Mouse (Mus musculus): ENCODE data around the gene Gm20388. TPM values are rescaled to one million over a fixed set of nuclear protein-coding genes. Genes with fewer than 3 reads are reported as not detected.

Gm20388 gene
- polyA plus RNA-seq, 1 experiment, result 28.1 TPM

DNA sequence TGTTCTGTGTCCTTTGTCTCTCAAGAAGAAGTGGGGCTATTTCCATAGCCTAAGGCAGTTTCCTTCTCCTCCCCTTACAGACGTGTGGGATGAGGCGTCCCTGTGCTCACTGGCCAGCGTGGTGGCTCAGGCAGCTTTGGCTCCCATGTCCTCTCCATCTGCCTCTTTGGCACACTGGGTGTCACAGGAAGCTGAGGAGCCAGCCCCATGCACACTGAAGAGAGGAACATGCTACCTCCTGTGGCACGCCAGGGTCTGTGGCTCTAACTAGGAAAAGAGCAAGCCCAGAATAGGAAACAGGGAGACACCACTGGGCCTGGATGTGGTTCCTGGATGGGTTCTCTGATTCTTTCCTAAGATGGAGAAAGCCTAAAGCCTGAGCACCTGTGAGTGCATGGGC lies 2138.6 kb downstream of the Gm20388 start:
- Histone ChIP-seq H3K27ac (ENCODE audit: insufficient read depth, low read length) (no peak overlapping the region), H3K27me3 (ENCODE audit: control insufficient read depth, insufficient read depth, low read length, poor library complexity, severe bottlenecking) (no peaks in the 10 kb centered on the region), H3K36me3 (ENCODE audit: control insufficient read depth, insufficient read depth, low read length, poor library complexity, severe bottlenecking) (no peaks in the 10 kb centered on the region), H3K4me1 (ENCODE audit: control insufficient read depth, insufficient read depth, low read length) (no peaks in the 10 kb centered on the region), H3K9me3 (replicated peaks; ENCODE audit: control insufficient read depth, insufficient read depth, low read length, poor library complexity, severe bottlenecking) (no peaks in the 10 kb centered on the region), H3K4me3 (ENCODE audit: low read depth, low read length) (no peak overlapping the region), H3K9ac (ENCODE audit: low read depth, poor library complexity, severe bottlenecking) (no peak overlapping the region)
- no peak for TF ChIP-seq POLR2A (IDR thresholded peaks at IDR 0.05; ENCODE audit: insufficient read depth, low read length)
- no peak for TF ChIP-seq EP300 (IDR thresholded peaks at IDR 0.05; ENCODE audit: insufficient read depth, low read depth, low read length)
- TF ChIP-seq CTCF (IDR thresholded peaks at IDR 0.05; ENCODE audit: low read depth, low read length), result no peak

DNA sequence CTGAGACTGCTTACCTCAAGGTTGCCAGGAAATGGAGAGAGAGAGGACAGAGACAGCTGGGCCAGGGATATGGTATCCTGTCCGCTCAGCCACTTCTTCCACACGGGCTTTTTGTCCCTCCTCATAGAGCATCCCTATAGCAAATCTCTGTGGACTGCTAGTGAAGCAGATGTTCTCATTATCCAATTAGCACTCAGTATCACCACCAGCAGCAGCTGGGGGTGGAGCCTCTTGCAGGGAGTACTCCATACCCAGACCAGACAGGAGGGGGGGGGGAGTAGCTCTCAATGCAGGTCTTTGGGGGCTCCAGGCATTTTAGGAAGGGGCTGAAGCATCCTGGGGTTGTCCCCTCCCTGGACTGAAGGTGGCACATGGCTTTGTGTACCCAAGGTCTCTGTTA lies 2139.3 kb downstream of the Gm20388 start:
- Histone ChIP-seq H3K9me3 (replicated peaks; ENCODE audit: control insufficient read depth, insufficient read depth, low read length, poor library complexity, severe bottlenecking) (no peaks in the 10 kb centered on the region), H3K9ac (ENCODE audit: low read depth, poor library complexity, severe bottlenecking) (no peak overlapping the region), H3K4me3 (ENCODE audit: low read depth, low read length) (no peak overlapping the region), H3K27ac (ENCODE audit: insufficient read depth, low read length) (no peak overlapping the region), H3K4me1 (ENCODE audit: control insufficient read depth, insufficient read depth, low read length) (no peaks in the 10 kb centered on the region), H3K36me3 (ENCODE audit: control insufficient read depth, insufficient read depth, low read length, poor library complexity, severe bottlenecking) (no peaks in the 10 kb centered on the region), H3K27me3 (ENCODE audit: control insufficient read depth, insufficient read depth, low read length, poor library complexity, severe bottlenecking) (no peaks in the 10 kb centered on the region)
- no peak for TF ChIP-seq EP300 (IDR thresholded peaks at IDR 0.05; ENCODE audit: insufficient read depth, low read depth, low read length)
- TF ChIP-seq CTCF (IDR thresholded peaks at IDR 0.05; ENCODE audit: low read depth, low read length), result no peak
- no peak for TF ChIP-seq POLR2A (IDR thresholded peaks at IDR 0.05; ENCODE audit: insufficient read depth, low read length)

DNA sequence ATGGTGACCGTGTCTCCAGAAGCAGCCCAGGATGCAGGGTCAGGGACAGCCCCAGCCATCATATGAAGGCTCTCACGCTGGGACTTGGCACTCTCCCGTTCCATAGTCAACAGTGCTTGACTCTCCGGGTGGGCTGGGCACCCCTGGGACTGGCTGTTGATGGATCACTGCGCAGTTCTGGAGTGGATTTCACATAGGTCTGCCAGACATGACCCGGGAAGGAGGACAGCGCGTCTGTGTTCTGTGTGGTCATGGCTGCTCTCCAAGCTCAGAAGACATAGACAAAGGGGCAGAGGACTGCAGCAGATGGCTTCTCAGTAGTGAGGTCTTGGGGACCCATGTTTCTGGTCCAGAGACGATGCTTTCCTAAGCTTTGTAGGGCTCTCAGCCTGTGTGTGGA lies 2140.0 kb downstream of the Gm20388 start:
- Histone ChIP-seq H3K27me3 (ENCODE audit: control insufficient read depth, insufficient read depth, low read length, poor library complexity, severe bottlenecking) (no peaks in the 10 kb centered on the region), H3K9ac (ENCODE audit: low read depth, poor library complexity, severe bottlenecking) (no peak overlapping the region), H3K36me3 (ENCODE audit: control insufficient read depth, insufficient read depth, low read length, poor library complexity, severe bottlenecking) (no peaks in the 10 kb centered on the region), H3K27ac (ENCODE audit: insufficient read depth, low read length) (no peak overlapping the region), H3K9me3 (replicated peaks; ENCODE audit: control insufficient read depth, insufficient read depth, low read length, poor library complexity, severe bottlenecking) (no peaks in the 10 kb centered on the region), H3K4me1 (ENCODE audit: control insufficient read depth, insufficient read depth, low read length) (peaks cover 2% of the 10 kb centered on the region), H3K4me3 (ENCODE audit: low read depth, low read length) (no peak overlapping the region)
- no peak for TF ChIP-seq EP300 (IDR thresholded peaks at IDR 0.05; ENCODE audit: insufficient read depth, low read depth, low read length)
- TF ChIP-seq CTCF (IDR thresholded peaks at IDR 0.05; ENCODE audit: low read depth, low read length), result no peak
- no peak for TF ChIP-seq POLR2A (IDR thresholded peaks at IDR 0.05; ENCODE audit: insufficient read depth, low read length)

DNA sequence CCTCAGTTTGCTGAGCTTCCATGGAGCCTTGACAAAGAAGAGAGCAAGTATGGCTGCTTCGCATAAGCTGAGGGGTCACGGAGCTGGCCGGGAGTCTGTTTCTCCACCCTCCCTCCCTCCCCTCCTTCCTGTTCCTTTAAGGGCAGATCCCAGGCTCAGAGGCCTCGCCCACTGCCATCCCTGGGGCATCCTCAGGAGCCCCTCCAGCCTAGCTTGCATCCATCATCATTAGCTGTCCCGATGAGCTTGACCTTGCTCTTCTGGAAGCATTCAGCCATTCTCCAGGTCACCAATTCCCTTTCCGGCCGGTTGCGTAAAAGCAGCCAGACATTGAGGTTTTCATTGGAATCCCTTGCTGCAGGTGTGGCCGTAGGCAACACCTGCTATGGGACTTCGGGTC lies 2144.7 kb downstream of the Gm20388 start:
- Histone ChIP-seq H3K9ac (ENCODE audit: low read depth, poor library complexity, severe bottlenecking) (no peak overlapping the region), H3K36me3 (ENCODE audit: control insufficient read depth, insufficient read depth, low read length, poor library complexity, severe bottlenecking) (no peaks in the 10 kb centered on the region), H3K27me3 (ENCODE audit: control insufficient read depth, insufficient read depth, low read length, poor library complexity, severe bottlenecking) (no peaks in the 10 kb centered on the region), H3K4me3 (ENCODE audit: low read depth, low read length) (no peak overlapping the region), H3K4me1 (ENCODE audit: control insufficient read depth, insufficient read depth, low read length) (peaks cover 2% of the 10 kb centered on the region), H3K9me3 (replicated peaks; ENCODE audit: control insufficient read depth, insufficient read depth, low read length, poor library complexity, severe bottlenecking) (no peaks in the 10 kb centered on the region), H3K27ac (ENCODE audit: insufficient read depth, low read length) (no peak overlapping the region)
- no peak for TF ChIP-seq CTCF (IDR thresholded peaks at IDR 0.05; ENCODE audit: low read depth, low read length)
- no peak for TF ChIP-seq EP300 (IDR thresholded peaks at IDR 0.05; ENCODE audit: insufficient read depth, low read depth, low read length)
- no peak for TF ChIP-seq POLR2A (IDR thresholded peaks at IDR 0.05; ENCODE audit: insufficient read depth, low read length)

DNA sequence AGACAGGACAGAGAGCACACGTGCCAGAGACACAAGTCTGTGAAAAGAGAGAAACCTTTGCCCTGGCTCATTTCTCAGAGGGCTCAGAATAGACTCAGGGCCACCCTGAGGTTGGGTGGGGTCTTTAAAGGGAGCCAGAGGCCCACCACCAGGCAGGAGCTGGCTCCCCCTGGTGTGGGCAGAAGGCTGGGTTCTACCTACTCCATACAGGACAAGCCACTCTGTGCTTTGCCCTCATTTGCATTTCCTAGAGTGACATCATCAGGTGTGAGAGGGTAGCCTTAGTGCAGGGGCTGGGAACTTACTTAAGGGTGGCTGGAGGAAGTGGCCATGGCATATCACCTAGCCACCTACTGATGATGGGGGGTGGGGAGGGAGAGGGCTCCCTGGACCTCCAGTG lies 2145.5 kb downstream of the Gm20388 start:
- no peaks in the 10 kb centered on the region for H3K27me3 ChIP-seq (ENCODE audit: control insufficient read depth, insufficient read depth, low read length, poor library complexity, severe bottlenecking)
- H3K4me3 ChIP-seq (ENCODE audit: low read depth, low read length), result no peak overlapping the region
- TF ChIP-seq EP300 (IDR thresholded peaks at IDR 0.05; ENCODE audit: insufficient read depth, low read depth, low read length), result no peak
- no peak for TF ChIP-seq POLR2A (IDR thresholded peaks at IDR 0.05; ENCODE audit: insufficient read depth, low read length)
- TF ChIP-seq CTCF (IDR thresholded peaks at IDR 0.05; ENCODE audit: low read depth, low read length), result no peak
- no peak overlapping the region for H3K9ac ChIP-seq (ENCODE audit: low read depth, poor library complexity, severe bottlenecking)
- no peaks in the 10 kb centered on the region for H3K36me3 ChIP-seq (ENCODE audit: control insufficient read depth, insufficient read depth, low read length, poor library complexity, severe bottlenecking)
- H3K27ac ChIP-seq (ENCODE audit: insufficient read depth, low read length), result no peak overlapping the region
- peaks cover 2% of the 10 kb centered on the region for H3K4me1 ChIP-seq (ENCODE audit: control insufficient read depth, insufficient read depth, low read length)
- H3K9me3 ChIP-seq (replicated peaks; ENCODE audit: control insufficient read depth, insufficient read depth, low read length, poor library complexity, severe bottlenecking), result no peaks in the 10 kb centered on the region

DNA sequence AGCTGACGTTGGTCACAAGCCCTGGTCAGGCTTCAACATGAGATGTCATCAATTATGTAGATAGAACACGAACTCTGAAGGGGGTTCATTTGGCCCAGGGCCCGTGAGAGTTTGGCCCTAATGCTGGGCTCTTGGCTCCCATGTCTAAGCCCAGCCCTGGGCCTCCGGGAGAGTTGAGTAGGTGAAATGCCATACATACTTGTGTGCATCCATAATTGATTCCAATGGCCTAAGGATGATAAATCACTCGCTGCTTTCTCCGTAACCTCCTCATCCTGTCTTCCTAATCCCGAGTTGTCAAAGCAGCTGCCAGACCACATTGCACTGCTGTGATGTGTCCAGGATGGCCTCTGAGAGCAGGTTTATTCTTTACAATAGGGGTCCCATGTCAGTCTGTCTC lies 2146.2 kb downstream of the Gm20388 start:
- H3K4me1 ChIP-seq (ENCODE audit: control insufficient read depth, insufficient read depth, low read length), result peaks cover 2% of the 10 kb centered on the region
- TF ChIP-seq POLR2A (IDR thresholded peaks at IDR 0.05; ENCODE audit: insufficient read depth, low read length) (no peak), EP300 (IDR thresholded peaks at IDR 0.05; ENCODE audit: insufficient read depth, low read depth, low read length) (no peak)
- no peaks in the 10 kb centered on the region for H3K27me3 ChIP-seq (ENCODE audit: control insufficient read depth, insufficient read depth, low read length, poor library complexity, severe bottlenecking)
- H3K4me3 ChIP-seq (ENCODE audit: low read depth, low read length), result no peak overlapping the region
- no peak overlapping the region for H3K27ac ChIP-seq (ENCODE audit: insufficient read depth, low read length)
- H3K36me3 ChIP-seq (ENCODE audit: control insufficient read depth, insufficient read depth, low read length, poor library complexity, severe bottlenecking), result no peaks in the 10 kb centered on the region
- H3K9ac ChIP-seq (ENCODE audit: low read depth, poor library complexity, severe bottlenecking), result no peak overlapping the region
- H3K9me3 ChIP-seq (replicated peaks; ENCODE audit: control insufficient read depth, insufficient read depth, low read length, poor library complexity, severe bottlenecking), result no peaks in the 10 kb centered on the region

All from ES-Bruce4 (cell line).